Mouse (Mus musculus) MEL (cell line): ENCODE measurements at regions not wholly inside any gene's neighbourhood (a gene's known extent, or its start where the extent isn't known, plus 50 kb on each side); places are given as distances from the start of the nearest gene placed in this dataset.

Experiments used
- CTCF ChIP-seq, 3 experiments: IDR thresholded peaks in 2 of 3; conservative IDR thresholded peaks in 1 of 3; 2 replicates each; pipeline ENCODE4 v1.5.1; 2011 to 2012; ENCODE audit warnings: low read length in 3 of 3, low read depth in 2 of 3, mild to moderate bottlenecking in 2 of 3, improper control_type of control experiment in 1 of 3, inconsistent platforms in 1 of 3, mixed read lengths in 1 of 3, moderate library complexity in 1 of 3; ENCODE audit not compliant: control insufficient read depth in 1 of 3, insufficient read depth in 1 of 3, poor library complexity in 1 of 3, severe bottlenecking in 1 of 3
- E2F4 ChIP-seq: IDR thresholded peaks from 2 replicates; pipeline ENCODE4 v1.6.1; 2011; ENCODE audit warnings: low read depth, low read length, improper control_type of control experiment, borderline replicate concordance
- EP300 ChIP-seq, 2 experiments: IDR thresholded peaks; 2 replicates each; pipeline ENCODE4 v1.6.1; 2011; ENCODE audit warnings: improper control_type of control experiment in 2 of 2, low read length in 2 of 2, low read depth in 1 of 2, mild to moderate bottlenecking in 1 of 2
- HCFC1 ChIP-seq: IDR thresholded peaks from 2 replicates; pipeline ENCODE4 v1.6.1; 2012; ENCODE audit warnings: low read depth, mild to moderate bottlenecking, inconsistent platforms, low read length, improper control_type of control experiment, moderate library complexity
- JUND ChIP-seq: IDR thresholded peaks from 2 replicates; pipeline ENCODE4 v1.6.1; 2011; ENCODE audit warnings: low read depth, mild to moderate bottlenecking, improper control_type of control experiment, low read length
- POLR2A ChIP-seq, 2 experiments: IDR thresholded peaks; 2 replicates each; pipeline ENCODE4 v1.6.1; 2011 to 2012; ENCODE audit warnings: low read length in 2 of 2, mild to moderate bottlenecking in 2 of 2, control low read depth in 1 of 2, improper control_type of control experiment in 1 of 2, low read depth in 1 of 2, moderate library complexity in 1 of 2; ENCODE audit not compliant: control insufficient read depth in 1 of 2, insufficient read depth in 1 of 2, poor library complexity in 1 of 2

GRCm38 (mm10) chr15:36705990-36706389 is 301.6 kb downstream of the Zfp706 start:
- TF ChIP-seq POLR2A (IDR thresholded peaks at IDR 0.05; ENCODE audit: control insufficient read depth in 1 of 2, insufficient read depth in 1 of 2, low read depth in 1 of 2, low read length in 2 of 2, poor library complexity in 1 of 2) = no peak
- no peak for TF ChIP-seq EP300 (IDR thresholded peaks at IDR 0.05; ENCODE audit: low read depth in 1 of 2, low read length in 2 of 2)
- no peak for TF ChIP-seq E2F4
- TF ChIP-seq CTCF (IDR thresholded peaks at IDR 0.05 in 2 of 3, conservative IDR thresholded peaks at IDR 0.05 in 1 of 3; ENCODE audit: control insufficient read depth in 1 of 3, insufficient read depth in 1 of 3, low read depth in 2 of 3, low read length in 3 of 3, poor library complexity in 1 of 3, severe bottlenecking in 1 of 3) = peak; percentile 82 to 98 (median 93)
- TF ChIP-seq JUND = no peak
- no peak for TF ChIP-seq HCFC1
